Mouse (Mus musculus): ENCODE data around the gene Cyp4f13.

The Cyp4f13 gene

GRCm38 (mm10) chr17:32904414-32904813, 42.8 kb downstream of the Cyp4f13 start:
- DNase-seq: no peak

GRCm38 (mm10) chr17:32901751-32902525, 45.3 kb downstream of the Cyp4f13 start:
- no peak for DNase-seq

- no peak for DNase-seq
Measured at GRCm38 (mm10) chr17:32895421-32895820, 51.8 kb downstream of the Cyp4f13 start.

GRCm38 (mm10) chr17:32893901-32894300, 53.3 kb downstream of the Cyp4f13 start:
- DNase-seq: no peak

- DNase-seq: peak; percentile 85
Measured at GRCm38 (mm10) chr17:32891239-32892180, 55.7 kb downstream of the Cyp4f13 start, which contains the start of gene Zfp870. Gene Zfp870 (minus strand): TSS chr17:32891642.

GRCm38 (mm10) chr17:32890852-32891238, 56.4 kb downstream of the Cyp4f13 start:
- DNase-seq: no peak

- DNase-seq: no peak
Measured at GRCm38 (mm10) chr17:32889611-32890010, 57.6 kb downstream of the Cyp4f13 start.

- DNase-seq: no peak
Measured at GRCm38 (mm10) chr17:32880320-32881218, 66.6 kb downstream of the Cyp4f13 start.

- DNase-seq: no peak
Measured at GRCm38 (mm10) chr17:32878773-32879172, 68.4 kb downstream of the Cyp4f13 start.

GRCm38 (mm10) chr17:32877471-32878171, 69.6 kb downstream of the Cyp4f13 start:
- no peak for DNase-seq

Measured in lung, postnatal 14 days (tissue).